Mouse (Mus musculus): ENCODE measurements around the gene Mkks. TPM values are rescaled to one million over a fixed set of nuclear protein-coding genes. Genes with fewer than 3 reads are reported as not detected.

Mkks gene
- polyA plus RNA-seq, 1 experiment from 2014 or later, result 16.5 TPM

DNA sequence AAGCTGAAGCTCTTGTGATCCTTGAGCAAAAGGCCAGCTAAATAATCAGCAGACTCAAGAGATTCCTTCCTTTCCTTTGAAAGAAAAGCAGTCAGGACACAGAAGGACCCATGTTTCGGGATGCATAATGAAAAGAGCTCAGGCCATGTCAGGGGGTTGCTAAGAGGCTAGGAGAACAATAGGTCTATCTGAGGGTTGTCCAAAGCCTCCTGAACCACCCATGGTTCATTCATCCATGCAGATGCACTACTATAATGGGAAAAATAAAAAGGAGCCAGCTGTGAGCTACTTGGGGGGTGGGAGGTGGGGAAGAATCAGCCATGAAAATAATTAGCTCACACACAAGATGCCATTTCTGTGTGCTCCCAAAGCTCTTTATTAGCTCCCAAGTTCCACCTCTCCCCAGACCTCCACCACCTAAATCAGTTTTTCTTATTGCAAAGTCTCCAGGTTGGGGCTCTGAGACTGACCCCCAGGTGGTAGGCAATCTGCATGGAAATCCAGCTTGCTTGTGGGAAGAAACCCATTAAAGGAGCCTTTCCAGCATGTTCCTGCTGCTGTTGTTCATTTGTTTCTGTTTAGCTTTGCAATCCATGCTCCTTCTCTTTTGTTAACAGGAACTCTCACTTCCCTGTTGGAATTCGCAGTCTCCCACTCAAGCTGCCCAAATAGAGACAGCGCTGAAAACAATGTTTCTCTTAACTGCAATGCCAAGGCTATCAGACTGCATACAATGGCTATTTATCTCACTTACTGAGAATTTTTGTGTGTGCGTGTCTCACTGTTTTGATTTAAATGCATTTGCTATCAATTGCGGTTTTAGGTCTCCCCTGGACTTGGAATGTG, 36.4 kb downstream of the Mkks start:
- H3K4me1 ChIP-seq (ENCODE audit: control insufficient read depth, insufficient read depth, low read length), result no peaks in the 10 kb centered on the region; the same call in 1 of the 2 replicates
- ATAC-seq (ENCODE audit: insufficient read depth, low FRiP score, low TSS enrichment) (no peak), DNase-seq (ENCODE audit: low spot score) (peak; percentile 26)
- no peak overlapping the region for H3K4me3 ChIP-seq (ENCODE audit: low read depth, low read length)
- H3K27ac ChIP-seq (ENCODE audit: low read depth, low read length), result no peak overlapping the region
- WGBS, result 35% methylated on average over 5 of the region's 5 CpGs
- H3K9me3 ChIP-seq (ENCODE audit: control insufficient read depth, low read length), result no peaks in the 10 kb centered on the region
- no peaks in the 10 kb centered on the region for H3K27me3 ChIP-seq (ENCODE audit: control insufficient read depth, insufficient read depth, low read length)
- no peaks in the 10 kb centered on the region for H3K36me3 ChIP-seq (ENCODE audit: control insufficient read depth, insufficient read depth, low read length)
- no peak overlapping the region for H3K4me2 ChIP-seq (ENCODE audit: low read depth)
- no peak overlapping the region for H3K9ac ChIP-seq (ENCODE audit: low read length)

GRCm38 (mm10) chr2:136850366-136850765, 40.8 kb downstream of the Mkks start:
- no peaks in the 10 kb centered on the region for H3K36me3 ChIP-seq (ENCODE audit: control insufficient read depth, insufficient read depth, low read length)
- H3K9me3 ChIP-seq (ENCODE audit: control insufficient read depth, low read length), result no peaks in the 10 kb centered on the region
- no peak overlapping the region for H3K4me3 ChIP-seq (ENCODE audit: low read depth, low read length)
- ATAC-seq (ENCODE audit: insufficient read depth, low FRiP score, low TSS enrichment) (no peak), DNase-seq (ENCODE audit: low spot score) (no peak)
- no peak overlapping the region for H3K9ac ChIP-seq (ENCODE audit: low read length)
- WGBS, result 77% methylated on average over 3 of the region's 3 CpGs
- H3K4me2 ChIP-seq (ENCODE audit: low read depth), result no peak overlapping the region
- H3K4me1 ChIP-seq (ENCODE audit: control insufficient read depth, insufficient read depth, low read length), result no peaks in the 10 kb centered on the region; the same call in 1 of the 2 replicates
- H3K27me3 ChIP-seq (ENCODE audit: control insufficient read depth, insufficient read depth, low read length), result no peaks in the 10 kb centered on the region
- H3K27ac ChIP-seq (ENCODE audit: low read depth, low read length), result no peak overlapping the region

- Histone ChIP-seq H3K27me3 (ENCODE audit: control insufficient read depth, insufficient read depth, low read length) (no peaks in the 10 kb centered on the region), H3K9me3 (ENCODE audit: control insufficient read depth, low read length) (no peaks in the 10 kb centered on the region), H3K4me3 (ENCODE audit: low read depth, low read length) (no peak overlapping the region), H3K4me1 (ENCODE audit: control insufficient read depth, insufficient read depth, low read length) (no peaks in the 10 kb centered on the region), H3K9ac (ENCODE audit: low read length) (no peak overlapping the region), H3K27ac (ENCODE audit: low read depth, low read length) (no peak overlapping the region), H3K4me2 (ENCODE audit: low read depth) (no peak overlapping the region), H3K36me3 (ENCODE audit: control insufficient read depth, insufficient read depth, low read length) (no peaks in the 10 kb centered on the region)
- DNase-seq (ENCODE audit: low spot score), result no peak
- WGBS, result 71% methylated on average over 1 of the region's 1 CpGs
- ATAC-seq (ENCODE audit: insufficient read depth, low FRiP score, low TSS enrichment), result no peak
These were observed 53.2 kb downstream of the Mkks start for GRCm38 (mm10) chr2:136837994-136838393.

- ATAC-seq (ENCODE audit: insufficient read depth, low FRiP score, low TSS enrichment) (no peak), DNase-seq (ENCODE audit: low spot score) (peak; percentile 17)
- no peak overlapping the region for H3K9ac ChIP-seq (ENCODE audit: low read length)
- H3K4me3 ChIP-seq (ENCODE audit: low read depth, low read length), result no peak overlapping the region
- no peaks in the 10 kb centered on the region for H3K9me3 ChIP-seq (ENCODE audit: control insufficient read depth, low read length)
- no peaks in the 10 kb centered on the region for H3K4me1 ChIP-seq (ENCODE audit: control insufficient read depth, insufficient read depth, low read length)
- no peak overlapping the region for H3K4me2 ChIP-seq (ENCODE audit: low read depth)
- 65% methylated on average over 3 of the region's 3 CpGs for WGBS
- no peaks in the 10 kb centered on the region for H3K27me3 ChIP-seq (ENCODE audit: control insufficient read depth, insufficient read depth, low read length)
- no peaks in the 10 kb centered on the region for H3K36me3 ChIP-seq (ENCODE audit: control insufficient read depth, insufficient read depth, low read length)
- H3K27ac ChIP-seq (ENCODE audit: low read depth, low read length), result no peak overlapping the region
These were observed 55.3 kb downstream of the Mkks start for GRCm38 (mm10) chr2:136835882-136836281.

GRCm38 (mm10) chr2:136834715-136835075, 56.5 kb downstream of the Mkks start:
- Histone ChIP-seq H3K9ac (ENCODE audit: low read length) (no peak overlapping the region), H3K27ac (ENCODE audit: low read depth, low read length) (no peak overlapping the region), H3K9me3 (ENCODE audit: control insufficient read depth, low read length) (no peaks in the 10 kb centered on the region), H3K4me2 (ENCODE audit: low read depth) (no peak overlapping the region), H3K4me3 (ENCODE audit: low read depth, low read length) (no peak overlapping the region), H3K4me1 (ENCODE audit: control insufficient read depth, insufficient read depth, low read length) (no peaks in the 10 kb centered on the region), H3K27me3 (ENCODE audit: control insufficient read depth, insufficient read depth, low read length) (no peaks in the 10 kb centered on the region), H3K36me3 (ENCODE audit: control insufficient read depth, insufficient read depth, low read length) (no peaks in the 10 kb centered on the region)
- WGBS, result 92% methylated on average over 1 of the region's 1 CpGs
- no peak for DNase-seq (ENCODE audit: low spot score)
- no peak for ATAC-seq (ENCODE audit: insufficient read depth, low FRiP score, low TSS enrichment)

DNA sequence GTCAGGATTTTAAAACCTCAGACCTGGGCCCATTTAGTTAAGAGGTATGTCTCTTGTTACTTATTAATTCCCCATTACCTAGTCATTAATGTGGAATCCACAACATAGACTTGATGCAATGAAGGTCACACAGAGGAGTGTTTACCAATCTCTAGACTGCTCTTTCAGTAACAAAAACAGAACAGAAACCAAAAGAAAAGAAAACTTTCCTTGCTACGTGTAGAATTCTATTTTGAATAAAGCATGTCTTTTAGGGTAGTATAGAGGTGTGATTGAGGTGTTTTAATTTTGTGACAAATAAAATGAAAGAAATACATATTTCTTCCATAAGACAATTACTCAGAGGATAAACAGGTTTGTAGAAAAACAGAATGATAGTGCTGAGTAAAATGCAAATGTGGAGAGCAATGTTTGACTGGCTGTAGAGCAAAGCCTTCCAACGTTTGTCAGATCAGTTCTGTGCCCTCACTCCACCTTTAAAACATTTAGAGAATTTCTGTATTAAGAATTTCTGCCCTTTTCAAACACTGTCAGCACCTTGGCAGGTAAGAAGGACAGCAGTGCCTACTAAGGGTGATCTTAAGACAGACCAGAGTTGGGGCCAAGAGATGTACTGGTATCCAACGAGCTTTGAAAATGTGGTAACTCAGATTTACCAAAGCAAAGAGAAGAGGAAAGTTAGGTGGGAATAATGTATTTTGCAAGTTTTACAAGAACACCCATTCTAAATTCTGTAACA, 57.0 kb downstream of the Mkks start:
- H3K36me3 ChIP-seq (ENCODE audit: control insufficient read depth, insufficient read depth, low read length), result no peaks in the 10 kb centered on the region
- H3K27me3 ChIP-seq (ENCODE audit: control insufficient read depth, insufficient read depth, low read length), result no peaks in the 10 kb centered on the region
- WGBS, result 85% methylated on average over 3 of the region's 3 CpGs
- ATAC-seq (ENCODE audit: insufficient read depth, low FRiP score, low TSS enrichment) (no peak), DNase-seq (ENCODE audit: low spot score) (no peak)
- H3K4me1 ChIP-seq (ENCODE audit: control insufficient read depth, insufficient read depth, low read length), result no peaks in the 10 kb centered on the region
- no peak overlapping the region for H3K4me3 ChIP-seq (ENCODE audit: low read depth, low read length)
- no peak overlapping the region for H3K27ac ChIP-seq (ENCODE audit: low read depth, low read length)
- no peak overlapping the region for H3K4me2 ChIP-seq (ENCODE audit: low read depth)
- H3K9me3 ChIP-seq (ENCODE audit: control insufficient read depth, low read length), result no peaks in the 10 kb centered on the region
- H3K9ac ChIP-seq (ENCODE audit: low read length), result no peak overlapping the region

GRCm38 (mm10) chr2:136832936-136833335, 58.3 kb downstream of the Mkks start:
- no peaks in the 10 kb centered on the region for H3K4me1 ChIP-seq (ENCODE audit: control insufficient read depth, insufficient read depth, low read length)
- H3K27me3 ChIP-seq (ENCODE audit: control insufficient read depth, insufficient read depth, low read length), result no peaks in the 10 kb centered on the region
- ATAC-seq (ENCODE audit: insufficient read depth, low FRiP score, low TSS enrichment) (no peak), DNase-seq (ENCODE audit: low spot score) (no peak)
- WGBS, result 64% methylated on average over 3 of the region's 3 CpGs
- no peak overlapping the region for H3K9ac ChIP-seq (ENCODE audit: low read length)
- H3K36me3 ChIP-seq (ENCODE audit: control insufficient read depth, insufficient read depth, low read length), result no peaks in the 10 kb centered on the region
- H3K4me3 ChIP-seq (ENCODE audit: low read depth, low read length), result no peak overlapping the region
- H3K27ac ChIP-seq (ENCODE audit: low read depth, low read length), result no peak overlapping the region
- H3K9me3 ChIP-seq (ENCODE audit: control insufficient read depth, low read length), result no peaks in the 10 kb centered on the region
- H3K4me2 ChIP-seq (ENCODE audit: low read depth), result no peak overlapping the region

GRCm38 (mm10) chr2:136827612-136828011, 63.6 kb downstream of the Mkks start:
- H3K4me1 ChIP-seq (ENCODE audit: control insufficient read depth, insufficient read depth, low read length), result no peaks in the 10 kb centered on the region
- H3K36me3 ChIP-seq (ENCODE audit: control insufficient read depth, insufficient read depth, low read length), result no peaks in the 10 kb centered on the region
- H3K27ac ChIP-seq (ENCODE audit: low read depth, low read length), result no peak overlapping the region
- no peaks in the 10 kb centered on the region for H3K27me3 ChIP-seq (ENCODE audit: control insufficient read depth, insufficient read depth, low read length)
- 92% methylated on average over 4 of the region's 4 CpGs for WGBS
- no peak overlapping the region for H3K9ac ChIP-seq (ENCODE audit: low read length)
- H3K4me2 ChIP-seq (ENCODE audit: low read depth), result no peak overlapping the region
- ATAC-seq (ENCODE audit: insufficient read depth, low FRiP score, low TSS enrichment), result no peak
- H3K4me3 ChIP-seq (ENCODE audit: low read depth, low read length), result no peak overlapping the region
- no peaks in the 10 kb centered on the region for H3K9me3 ChIP-seq (ENCODE audit: control insufficient read depth, low read length)
- no peak for DNase-seq (ENCODE audit: low spot score)

All from neural tube, embryonic 11.5 days (tissue).